Mouse (Mus musculus) embryonic fibroblast, embryonic 13.5 days (primary cell): ENCODE results near the gene Samd8.

Experiments used
- CTCF ChIP-seq: IDR thresholded peaks from 2 replicates; pipeline ENCODE4 v1.5.1; 2011; ENCODE audit warnings: mild to moderate bottlenecking, control low read depth, low read length, moderate library complexity, borderline replicate concordance; ENCODE audit not compliant: insufficient read depth
- POLR2A ChIP-seq: IDR thresholded peaks from 2 replicates; pipeline ENCODE4 v1.6.1; 2011; ENCODE audit warnings: low read depth, mild to moderate bottlenecking, control low read depth, low read length, moderate library complexity

DNA sequence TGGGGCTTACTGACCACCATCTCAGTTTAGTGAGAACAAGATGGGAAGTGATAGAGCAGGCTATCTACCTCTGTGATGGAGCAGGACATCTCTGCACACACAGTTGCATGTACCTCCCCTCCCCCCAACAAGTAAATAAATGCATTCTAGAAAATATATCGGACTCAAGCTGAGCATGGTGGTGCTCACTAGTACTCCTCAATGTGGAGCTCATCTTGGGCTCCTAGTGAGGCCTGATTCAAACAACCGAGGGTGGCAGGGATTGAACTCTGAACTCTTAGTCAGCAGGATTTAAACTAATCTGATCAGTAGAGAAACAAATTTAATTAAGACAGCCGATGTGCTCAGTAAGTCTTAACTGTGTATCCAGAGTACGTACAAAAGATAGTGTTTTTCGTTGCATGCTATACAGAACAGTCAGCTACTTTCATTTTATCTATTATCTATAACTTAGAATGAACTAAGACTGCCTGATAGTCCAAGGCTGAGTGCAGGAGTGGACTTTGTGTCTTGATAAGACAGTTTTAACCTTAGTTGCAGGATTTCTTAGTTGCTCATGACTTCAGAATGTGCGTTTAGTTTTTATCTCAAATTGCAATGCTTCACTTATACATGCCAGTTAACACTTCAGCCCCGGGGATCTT lies 15.5 kb downstream of the Samd8 start:
- TF ChIP-seq CTCF (no peak), POLR2A (no peak)
